Mouse (Mus musculus) inflammation-experienced regulatory T-cells, adult 16 weeks (primary cell): ENCODE data around the gene Olfr1504. TPM values are rescaled to one million over a fixed set of nuclear protein-coding genes. Genes with fewer than 3 reads are reported as not detected.

Experiments used
- polyA plus RNA-seq: library from polyadenylated mRNA; unstranded; fragments of 100-300 nt; shearing (Covaris generic); gene quantifications from one replicate; pipeline ENCODE4 v1.2.1, GENCODE M21; 2017

Olfr1504 gene
- polyA plus RNA-seq = not detected

GRCm38 (mm10) chr19:13897828-13898227, at the start of gene Olfr1504:
TSS of gene Olfr1504 (minus strand) at chr19:13897928.

GRCm38 (mm10) chr19:13913230-13913629, 15.5 kb upstream of the Olfr1504 start, which contains the start of gene Olfr1505:
TSS of gene Olfr1505 (plus strand) at chr19:13913530.

GRCm38 (mm10) chr19:13861495-13861894, 36.2 kb downstream of the Olfr1504 start, which contains the start of gene Olfr1502:
TSS of gene Olfr1502 (plus strand) at chr19:13861795.

GRCm38 (mm10) chr19:13850592-13850991, 47.1 kb downstream of the Olfr1504 start, which contains the start of gene Olfr1501:
TSS of gene Olfr1501 (minus strand) at chr19:13850692.

Other genes starting within 250 kb of the Olfr1504 start
- gene Olfr1490, start 246.8 kb downstream of the Olfr1504 start, polyA plus RNA-seq = not detected
- gene Olfr1491, start 200.7 kb downstream of the Olfr1504 start, polyA plus RNA-seq = not detected
- gene Olfr1493-ps1, start 174.7 kb downstream of the Olfr1504 start, polyA plus RNA-seq = not detected
- gene Olfr1494, start 158.2 kb downstream of the Olfr1504 start, polyA plus RNA-seq = not detected
- gene Olfr1495, start 133.3 kb downstream of the Olfr1504 start, polyA plus RNA-seq = not detected
- not detected for gene Olfr1496, start 120.0 kb downstream of the Olfr1504 start, polyA plus RNA-seq
- not detected for gene Olfr1497, start 99.7 kb downstream of the Olfr1504 start, polyA plus RNA-seq
- gene Olfr1499, start 78.5 kb downstream of the Olfr1504 start, polyA plus RNA-seq = not detected
- gene Olfr1500, start 67.4 kb downstream of the Olfr1504 start, polyA plus RNA-seq = not detected
- not detected for gene Olfr1501, start 47.2 kb downstream of the Olfr1504 start, polyA plus RNA-seq
- not detected for gene Olfr1502, start 36.1 kb downstream of the Olfr1504 start, polyA plus RNA-seq
- gene Olfr1505, start 15.6 kb upstream of the Olfr1504 start, polyA plus RNA-seq = 0.09 TPM